Mouse (Mus musculus): Measurements from ENCODE around the gene Arfgef2. TPM values are rescaled to one million over a fixed set of nuclear protein-coding genes. Genes with fewer than 3 reads are reported as not detected.

Gene Arfgef2
- polyA plus RNA-seq, 1 experiment from 2014 or later = 4.1 TPM

DNA sequence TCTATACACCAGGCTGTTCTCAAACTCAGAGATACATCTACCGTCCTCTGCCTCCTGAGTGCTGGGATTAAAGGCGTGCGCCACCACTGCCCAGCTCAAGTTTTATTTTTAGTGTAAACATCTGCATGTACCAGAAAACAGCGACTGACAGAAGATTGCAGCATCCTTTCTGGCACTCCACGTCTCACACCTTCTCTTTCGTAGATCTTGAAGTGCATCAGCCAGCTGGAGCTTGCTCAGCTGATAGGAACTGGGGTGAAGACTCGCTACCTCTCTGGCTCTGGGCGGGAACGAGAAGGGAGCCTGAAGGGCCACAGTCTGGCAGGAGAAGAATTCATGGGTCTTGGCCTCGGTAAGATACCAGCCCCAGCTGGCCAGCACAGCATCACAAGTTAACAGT, 60.1 kb downstream of the Arfgef2 start:
- WGBS = 87% methylated on average over 10 of the region's 10 CpGs
- Histone ChIP-seq H3K36me3 (peaks cover 92% of the 10 kb centered on the region), H3K4me1 (no peaks in the 10 kb centered on the region), H3K27me3 (replicated peaks) (no peaks in the 10 kb centered on the region), H3K4me3 (replicated peaks) (no peak overlapping the region), H3K4me2 (no peak overlapping the region), H3K9ac (replicated peaks) (no peak overlapping the region), H3K27ac (replicated peaks) (no peak overlapping the region), H3K9me3 (replicated peaks) (no peaks in the 10 kb centered on the region)
- no peak for ATAC-seq (ENCODE audit: low FRiP score)

DNA sequence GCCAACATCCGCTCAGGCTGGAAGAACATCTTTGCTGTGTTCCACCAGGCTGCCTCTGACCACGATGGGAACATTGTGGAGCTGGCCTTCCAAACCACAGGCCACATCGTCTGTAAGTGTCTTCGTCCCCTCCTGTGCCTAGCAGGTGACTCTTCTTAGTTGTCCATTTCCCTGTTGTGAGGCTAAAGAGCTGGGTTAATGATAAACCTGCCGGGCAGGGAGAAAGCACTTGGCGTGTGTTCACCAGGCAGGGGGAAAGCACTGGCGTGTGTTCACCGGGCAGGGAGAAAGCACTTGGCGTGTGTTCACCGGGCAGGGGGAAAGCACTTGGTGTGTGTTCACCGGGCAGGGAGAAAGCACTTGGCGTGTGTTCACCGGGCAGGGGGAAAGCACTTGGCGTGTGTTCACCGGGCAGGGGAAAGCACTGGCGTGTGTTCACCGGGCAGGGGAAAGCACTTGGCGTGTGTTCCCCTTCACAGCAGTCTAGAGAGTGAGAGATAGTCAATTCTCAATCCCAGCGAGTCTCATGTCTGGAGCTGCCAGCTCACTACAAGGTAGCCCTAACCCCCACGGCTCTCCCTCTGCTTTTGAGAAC, 65.0 kb downstream of the Arfgef2 start:
- Histone ChIP-seq H3K27ac (replicated peaks) (no peak overlapping the region), H3K36me3 (peaks cover 94% of the 10 kb centered on the region), H3K27me3 (replicated peaks) (no peaks in the 10 kb centered on the region), H3K4me3 (replicated peaks) (no peak overlapping the region), H3K9ac (replicated peaks) (no peak overlapping the region), H3K4me2 (no peak overlapping the region), H3K4me1 (no peaks in the 10 kb centered on the region), H3K9me3 (replicated peaks) (no peaks in the 10 kb centered on the region)
- no peak for ATAC-seq (ENCODE audit: low FRiP score)
- WGBS = 78% methylated on average over 20 of the region's 20 CpGs

DNA sequence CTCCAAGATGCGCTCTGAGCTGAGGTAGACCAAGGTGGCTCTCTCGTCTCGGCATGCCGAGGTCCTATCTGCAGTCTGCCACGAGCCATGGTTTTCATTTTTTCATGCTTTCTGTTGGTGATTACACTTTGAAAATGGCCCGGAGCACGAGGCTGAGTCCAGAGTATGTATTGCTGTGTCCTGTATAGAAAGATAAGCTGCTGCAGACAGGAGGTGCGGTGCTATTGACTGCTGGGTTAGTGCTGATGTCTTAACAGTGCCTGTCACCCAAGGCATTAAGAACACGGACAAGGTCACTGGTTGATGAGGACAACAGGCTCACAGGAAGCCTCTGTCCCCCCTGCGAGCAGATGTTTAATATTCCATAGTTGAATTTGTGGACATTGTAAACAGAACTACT, 65.5 kb downstream of the Arfgef2 start:
- no peak overlapping the region for H3K4me2 ChIP-seq
- peaks cover 92% of the 10 kb centered on the region for H3K36me3 ChIP-seq
- H3K9me3 ChIP-seq (replicated peaks) = no peaks in the 10 kb centered on the region
- H3K27me3 ChIP-seq (replicated peaks) = no peaks in the 10 kb centered on the region
- H3K9ac ChIP-seq (replicated peaks) = no peak overlapping the region
- 90% methylated on average over 10 of the region's 10 CpGs for WGBS
- H3K27ac ChIP-seq (replicated peaks) = no peak overlapping the region
- no peak for ATAC-seq (ENCODE audit: low FRiP score)
- H3K4me3 ChIP-seq (replicated peaks) = no peak overlapping the region
- H3K4me1 ChIP-seq = no peaks in the 10 kb centered on the region

- H3K36me3 ChIP-seq = peaks cover 79% of the 10 kb centered on the region
- no peaks in the 10 kb centered on the region for H3K4me1 ChIP-seq
- no peak overlapping the region for H3K4me3 ChIP-seq (replicated peaks)
- 81% methylated on average over 10 of the region's 10 CpGs for WGBS
- H3K9me3 ChIP-seq (replicated peaks) = no peaks in the 10 kb centered on the region
- H3K9ac ChIP-seq (replicated peaks) = no peak overlapping the region
- no peak overlapping the region for H3K4me2 ChIP-seq
- no peak overlapping the region for H3K27ac ChIP-seq (replicated peaks)
- ATAC-seq (ENCODE audit: low FRiP score) = no peak
- H3K27me3 ChIP-seq (replicated peaks) = no peaks in the 10 kb centered on the region
Observed at GRCm38 (mm10) chr2:166874675-166875280, 69.4 kb downstream of the Arfgef2 start.

DNA sequence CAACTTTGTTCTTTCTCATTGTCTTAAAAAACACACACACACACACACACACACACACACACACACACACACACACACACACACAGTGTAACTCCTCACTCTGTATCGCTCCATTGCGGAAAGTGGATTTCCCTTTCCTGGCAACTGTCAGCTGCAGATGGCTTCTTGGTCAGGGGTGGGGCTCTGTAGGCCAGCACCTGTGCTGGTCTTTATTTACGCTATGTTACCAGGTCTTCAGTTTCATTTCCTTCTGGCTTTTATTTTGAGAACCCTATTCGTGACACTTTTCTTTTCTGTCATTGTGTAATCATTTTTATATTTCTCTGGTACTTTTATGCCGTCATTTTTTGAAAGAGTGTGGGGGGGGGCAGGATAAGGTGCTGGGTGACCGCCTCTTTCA, 70.2 kb downstream of the Arfgef2 start:
- H3K36me3 ChIP-seq = peaks cover 75% of the 10 kb centered on the region
- WGBS = 93% methylated on average over 6 of the region's 6 CpGs

DNA sequence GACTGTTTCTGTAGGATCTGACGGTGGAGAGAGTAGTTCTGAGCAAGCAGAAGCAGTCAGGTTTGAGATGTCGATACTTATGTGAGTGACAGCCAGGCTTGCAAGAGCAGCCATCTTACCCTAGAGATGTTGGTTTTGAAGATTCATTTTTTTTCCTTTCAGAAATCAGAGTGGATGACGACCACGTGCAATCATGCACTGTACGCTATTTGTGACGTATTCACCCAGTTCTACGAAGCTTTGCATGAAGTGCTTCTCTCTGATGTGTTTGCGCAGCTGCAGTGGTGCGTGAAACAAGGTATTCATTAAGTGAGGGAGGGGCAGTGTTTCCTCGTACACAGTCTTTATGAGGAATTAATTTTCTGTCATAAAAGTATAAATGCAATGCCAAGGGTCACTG, 70.9 kb downstream of the Arfgef2 start:
- H3K4me1 ChIP-seq = no peaks in the 10 kb centered on the region
- H3K9ac ChIP-seq (replicated peaks) = no peak overlapping the region
- no peak overlapping the region for H3K4me2 ChIP-seq
- no peaks in the 10 kb centered on the region for H3K27me3 ChIP-seq (replicated peaks)
- no peak overlapping the region for H3K4me3 ChIP-seq (replicated peaks)
- 83% methylated on average over 10 of the region's 10 CpGs for WGBS
- no peaks in the 10 kb centered on the region for H3K9me3 ChIP-seq (replicated peaks)
- ATAC-seq (ENCODE audit: low FRiP score) = no peak
- no peak overlapping the region for H3K27ac ChIP-seq (replicated peaks)
- H3K36me3 ChIP-seq = peaks cover 73% of the 10 kb centered on the region

More for the DNA sequence above, 70.2 kb downstream of the Arfgef2 start:
- no peak overlapping the region for H3K4me2 ChIP-seq
- H3K9ac ChIP-seq (replicated peaks) = no peak overlapping the region
- H3K4me1 ChIP-seq = no peaks in the 10 kb centered on the region
- no peak overlapping the region for H3K4me3 ChIP-seq (replicated peaks)
- no peaks in the 10 kb centered on the region for H3K9me3 ChIP-seq (replicated peaks)
- H3K27ac ChIP-seq (replicated peaks) = no peak overlapping the region
- no peak for ATAC-seq (ENCODE audit: low FRiP score)
- H3K27me3 ChIP-seq (replicated peaks) = no peaks in the 10 kb centered on the region

DNA sequence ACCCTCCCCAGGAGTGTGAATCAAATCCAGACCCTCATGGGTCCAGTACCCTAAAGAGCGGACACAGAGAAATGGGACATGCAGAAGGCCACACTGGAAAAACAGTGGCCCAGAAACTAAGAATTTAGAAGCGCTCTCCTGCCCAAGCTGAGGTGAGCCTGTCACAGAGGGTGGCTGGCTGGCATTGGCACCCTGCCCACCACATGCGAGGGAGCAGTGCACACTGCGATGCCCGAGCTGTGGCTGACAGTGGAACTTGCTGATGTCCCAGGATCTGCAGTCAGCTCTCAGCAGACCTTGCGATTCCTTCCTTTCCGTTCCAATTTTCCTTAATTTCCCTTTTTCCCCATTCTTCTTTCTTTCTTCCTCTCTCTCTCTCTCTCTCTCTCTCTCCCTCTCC, 79.7 kb downstream of the Arfgef2 start:
- Histone ChIP-seq H3K36me3 (peaks cover 41% of the 10 kb centered on the region), H3K9ac (replicated peaks) (no peak overlapping the region), H3K9me3 (replicated peaks) (no peaks in the 10 kb centered on the region), H3K4me3 (replicated peaks) (no peak overlapping the region), H3K27ac (replicated peaks) (no peak overlapping the region), H3K4me2 (no peak overlapping the region), H3K4me1 (no peaks in the 10 kb centered on the region), H3K27me3 (replicated peaks) (no peaks in the 10 kb centered on the region)
- WGBS = 72% methylated on average over 7 of the region's 7 CpGs
- no peak for ATAC-seq (ENCODE audit: low FRiP score)

GRCm38 (mm10) chr2:166885619-166886018, 80.2 kb downstream of the Arfgef2 start:
- 80% methylated on average over 10 of the region's 10 CpGs for WGBS
- Histone ChIP-seq H3K9me3 (replicated peaks) (no peaks in the 10 kb centered on the region), H3K27ac (replicated peaks) (no peak overlapping the region), H3K4me3 (replicated peaks) (no peak overlapping the region), H3K4me1 (no peaks in the 10 kb centered on the region), H3K27me3 (replicated peaks) (no peaks in the 10 kb centered on the region), H3K9ac (replicated peaks) (no peak overlapping the region), H3K36me3 (peaks cover 47% of the 10 kb centered on the region), H3K4me2 (no peak overlapping the region)
- no peak for ATAC-seq (ENCODE audit: low FRiP score)

DNA sequence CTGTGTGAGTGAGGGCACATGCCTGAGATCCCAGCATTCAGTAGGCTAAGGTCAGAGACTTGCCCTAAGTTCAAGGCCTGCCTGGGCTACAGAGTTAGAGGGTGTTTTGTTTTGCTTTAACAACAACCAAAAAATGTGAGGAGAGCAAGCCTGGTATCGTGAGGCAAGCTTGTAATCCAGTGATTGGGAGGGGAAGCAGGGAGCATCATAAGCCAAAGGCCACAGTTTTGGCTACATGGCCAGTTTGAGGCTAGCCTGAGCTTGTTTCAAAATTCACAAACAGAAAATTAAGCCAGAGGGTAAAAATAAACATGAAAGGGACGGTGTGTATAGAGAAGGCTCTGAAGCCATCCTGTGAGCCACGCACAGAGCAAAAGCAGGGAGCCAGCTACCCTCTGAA, 80.8 kb downstream of the Arfgef2 start:
- Histone ChIP-seq H3K9me3 (replicated peaks) (no peaks in the 10 kb centered on the region), H3K4me3 (replicated peaks) (no peak overlapping the region), H3K4me1 (no peaks in the 10 kb centered on the region), H3K27ac (replicated peaks) (no peak overlapping the region), H3K27me3 (replicated peaks) (no peaks in the 10 kb centered on the region), H3K4me2 (no peak overlapping the region), H3K36me3 (peaks cover 46% of the 10 kb centered on the region), H3K9ac (replicated peaks) (no peak overlapping the region)
- ATAC-seq (ENCODE audit: low FRiP score) = no peak
- WGBS = 90% methylated on average over 3 of the region's 3 CpGs

DNA sequence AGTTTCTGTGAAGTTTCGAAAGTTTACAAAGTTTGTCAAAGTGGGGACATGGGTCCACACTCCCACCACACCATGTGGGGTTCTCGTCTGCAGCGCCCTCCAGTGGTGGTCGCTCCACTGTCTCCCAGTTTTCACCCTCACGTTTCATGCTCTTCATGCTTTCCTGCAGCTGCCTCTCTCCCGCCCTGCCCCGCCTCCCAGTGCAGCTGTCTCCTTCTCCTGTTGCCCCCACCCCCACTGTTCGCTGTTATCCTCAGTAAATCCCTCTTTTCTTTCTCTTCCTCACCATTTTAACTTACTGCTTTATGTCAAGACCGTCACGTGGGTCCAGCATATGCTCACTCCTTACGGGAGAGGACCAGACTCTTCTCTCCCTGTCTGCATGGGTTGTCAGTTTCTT, 82.4 kb downstream of the Arfgef2 start:
- 30% methylated on average over 11 of the region's 11 CpGs for WGBS
- Histone ChIP-seq H3K4me3 (replicated peaks) (no peak overlapping the region), H3K36me3 (peaks cover 49% of the 10 kb centered on the region), H3K4me2 (no peak overlapping the region), H3K9me3 (replicated peaks) (no peaks in the 10 kb centered on the region), H3K27ac (replicated peaks) (no peak overlapping the region), H3K4me1 (no peaks in the 10 kb centered on the region), H3K9ac (replicated peaks) (no peak overlapping the region), H3K27me3 (replicated peaks) (no peaks in the 10 kb centered on the region)
- no peak for ATAC-seq (ENCODE audit: low FRiP score)

- no peak overlapping the region for H3K4me2 ChIP-seq
- no peak overlapping the region for H3K27ac ChIP-seq (replicated peaks)
- no peak overlapping the region for H3K9ac ChIP-seq (replicated peaks)
- no peak for ATAC-seq (ENCODE audit: low FRiP score)
- no peak overlapping the region for H3K4me3 ChIP-seq (replicated peaks)
- H3K36me3 ChIP-seq = peaks cover 56% of the 10 kb centered on the region
- no peaks in the 10 kb centered on the region for H3K27me3 ChIP-seq (replicated peaks)
- no peaks in the 10 kb centered on the region for H3K9me3 ChIP-seq (replicated peaks)
- WGBS = 76% methylated on average over 9 of the region's 9 CpGs
- no peaks in the 10 kb centered on the region for H3K4me1 ChIP-seq
Observed at GRCm38 (mm10) chr2:166891366-166891880, 86.0 kb downstream of the Arfgef2 start.

DNA sequence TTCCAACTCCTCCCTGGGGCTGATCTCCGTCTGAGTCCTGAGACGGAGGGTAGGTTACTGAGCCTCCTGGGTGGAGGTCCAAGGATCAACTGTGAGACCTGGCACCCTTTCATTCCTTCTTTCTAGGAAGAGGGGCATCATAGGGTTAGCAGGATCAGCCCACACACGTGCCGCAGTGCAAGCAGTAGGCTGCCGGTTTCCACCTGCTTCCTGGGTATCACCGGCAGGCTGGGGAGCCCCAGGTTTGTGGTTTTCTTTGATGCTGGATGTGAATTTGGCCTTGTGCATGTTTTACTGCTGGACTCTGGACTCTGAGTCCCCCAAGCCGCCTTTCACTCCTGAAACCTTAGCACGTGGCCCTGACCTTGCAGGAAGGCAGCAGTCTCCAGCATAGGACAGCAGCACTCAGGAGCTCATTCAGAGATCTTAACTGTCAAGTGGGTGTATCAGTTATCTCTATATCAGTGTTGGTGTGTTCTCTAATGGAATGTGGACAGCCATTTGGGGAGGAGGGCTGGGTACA, 86.8 kb downstream of the Arfgef2 start:
- H3K27me3 ChIP-seq (replicated peaks) = no peaks in the 10 kb centered on the region
- no peak overlapping the region for H3K4me3 ChIP-seq (replicated peaks)
- no peak overlapping the region for H3K27ac ChIP-seq (replicated peaks)
- H3K9me3 ChIP-seq (replicated peaks) = no peaks in the 10 kb centered on the region
- no peak overlapping the region for H3K9ac ChIP-seq (replicated peaks)
- WGBS = 94% methylated on average over 8 of the region's 8 CpGs
- peaks cover 52% of the 10 kb centered on the region for H3K36me3 ChIP-seq
- H3K4me2 ChIP-seq = no peak overlapping the region
- no peaks in the 10 kb centered on the region for H3K4me1 ChIP-seq
- no peak for ATAC-seq (ENCODE audit: low FRiP score)
